Mouse (Mus musculus) heart, embryonic 11.5 days (tissue): ENCODE results near the gene Dapk1. TPM values are rescaled to one million over a fixed set of nuclear protein-coding genes. Genes with fewer than 3 reads are reported as not detected.
"Not testable (repeated sequence)": the region's sequence is repeated elsewhere in the genome, so short reads cannot be mapped to it uniquely, and the experiment has no call there.

Experiments used
- ATAC-seq: fragments of 200-750 bp; cut with Nextera tagmentation; replicated peaks from 2 replicates; pipeline ENCODE4 v1.8.0; 2017; ENCODE audit warnings: moderate library complexity; ENCODE audit not compliant: insufficient number of reproducible peaks, low FRiP score, low TSS enrichment
- H3K27ac ChIP-seq: fragments of 300-500 bp; sonication (generic); 2 replicates; pipeline ENCODE4 v1.5.1; 2014; ENCODE audit warnings: mild to moderate bottlenecking, low read depth, low read length
- H3K27me3 ChIP-seq: fragments of 300-500 bp; sonication (generic); 2 replicates; pipeline ENCODE4 v1.6.1; 2014; ENCODE audit warnings: mild to moderate bottlenecking, low read length, mixed read lengths; ENCODE audit not compliant: control insufficient read depth, insufficient read depth
- H3K36me3 ChIP-seq: fragments of 300-500 bp; sonication (generic); 2 replicates; pipeline ENCODE4 v1.6.1; 2014; ENCODE audit warnings: mild to moderate bottlenecking, low read length, moderate library complexity, mixed read lengths; ENCODE audit not compliant: control insufficient read depth, insufficient read depth
- H3K4me1 ChIP-seq: fragments of 300-500 bp; sonication (generic); 2 replicates; pipeline ENCODE4 v1.6.1; 2014; ENCODE audit warnings: low read length; ENCODE audit not compliant: control insufficient read depth, insufficient read depth
- H3K4me2 ChIP-seq: fragments of 300-500 bp; sonication (generic); 2 replicates; pipeline ENCODE4 v1.6.1; 2014; ENCODE audit warnings: mild to moderate bottlenecking, moderate library complexity
- H3K4me3 ChIP-seq: fragments of 300-500 bp; sonication (generic); 2 replicates; pipeline ENCODE4 v1.5.1; 2014; ENCODE audit warnings: low read depth, low read length
- H3K9ac ChIP-seq: fragments of 300-500 bp; sonication (generic); 2 replicates; pipeline ENCODE4 v1.6.1; 2014; ENCODE audit warnings: mild to moderate bottlenecking, low read depth, low read length, moderate library complexity
- H3K9me3 ChIP-seq: fragments of 300-500 bp; sonication (generic); replicated peaks from 2 replicates; pipeline ENCODE4 v1.6.1; 2016; ENCODE audit warnings: low read length; ENCODE audit not compliant: control insufficient read depth
- WGBS: fragments of 180-500 bp; shearing (Covaris S2); extraction: QIAGEN DNeasy Blood & Tissue Kit; methylation state at CpG from one replicate; pipeline ENCODE4 v1.1.7; 2014; ENCODE audit not compliant: insufficient replicate concordance; 5-methylcytosine and 5-hydroxymethylcytosine counted together
- polyA plus RNA-seq: library from polyadenylated mRNA; unstranded; fragments of >200 nt; fragmentation: Nextera tagmentation; extraction: Ambion mirVana; gene quantifications from 2 replicates; pipeline ENCODE4 v1.2.1, GENCODE M21; 2014

Dapk1 gene
- polyA plus RNA-seq, 1 experiment from 2014 or later, result 9.8 TPM

DNA sequence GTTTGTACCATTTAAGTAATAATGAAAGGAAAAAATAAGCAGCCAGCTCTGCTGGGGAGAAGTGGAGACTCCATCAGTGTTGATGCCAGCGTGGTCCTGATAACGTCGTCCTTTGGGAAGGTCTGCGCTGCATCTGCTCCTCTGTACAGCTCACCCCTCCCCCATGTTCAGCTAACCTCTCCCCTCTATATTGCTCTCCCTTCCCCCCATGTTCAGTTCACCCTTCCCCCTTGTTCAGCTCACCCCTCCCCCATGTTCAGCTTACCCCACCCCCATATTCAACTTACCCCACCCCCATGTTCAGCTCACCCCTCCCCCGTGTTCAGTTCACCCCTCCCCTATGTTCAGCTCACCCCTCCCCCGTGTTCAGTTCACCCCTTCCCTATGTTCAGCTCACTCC lies 8.8 kb downstream of the Dapk1 start:
- Histone ChIP-seq H3K27ac (no peak overlapping the region), H3K4me2 (no peak overlapping the region), H3K9me3 (no peaks in the 10 kb centered on the region), H3K4me3 (no peak overlapping the region), H3K9ac (no peak overlapping the region), H3K4me1 (peaks cover 5% of the 10 kb centered on the region; the same call in 1 of the 2 replicates), H3K27me3 (no peaks in the 10 kb centered on the region), H3K36me3 (no peaks in the 10 kb centered on the region)
- 14% methylated on average over 6 of the region's 6 CpGs for WGBS
- ATAC-seq, result no peak; the same call in 1 of the 2 replicates

DNA sequence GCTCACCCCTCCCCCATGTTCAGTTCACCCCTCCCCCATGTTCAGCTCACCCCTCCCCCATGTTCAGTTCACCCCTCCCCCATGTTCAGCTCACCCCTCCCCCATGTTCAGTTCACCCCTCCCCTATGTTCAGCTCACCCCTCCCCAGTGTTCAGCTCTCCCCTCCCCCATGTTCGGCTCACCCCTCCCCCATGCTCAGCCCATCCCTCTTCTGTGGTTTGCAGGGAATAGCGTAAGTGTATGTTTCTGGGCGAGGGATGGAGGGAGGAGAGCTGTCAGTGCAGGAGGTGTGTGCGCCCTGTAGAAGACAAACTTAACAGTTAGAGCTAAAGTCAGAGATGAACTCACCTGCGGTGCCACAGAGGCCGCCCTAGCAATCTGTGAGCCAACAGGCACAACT lies 9.2 kb downstream of the Dapk1 start:
- H3K4me2 ChIP-seq, H3K4me1 ChIP-seq, H3K9ac ChIP-seq, H3K27ac ChIP-seq, H3K36me3 ChIP-seq, H3K9me3 ChIP-seq, H3K4me3 ChIP-seq, ATAC-seq, H3K27me3 ChIP-seq: not testable (repeated sequence)
- WGBS, result 54% methylated on average over 6 of the region's 6 CpGs

DNA sequence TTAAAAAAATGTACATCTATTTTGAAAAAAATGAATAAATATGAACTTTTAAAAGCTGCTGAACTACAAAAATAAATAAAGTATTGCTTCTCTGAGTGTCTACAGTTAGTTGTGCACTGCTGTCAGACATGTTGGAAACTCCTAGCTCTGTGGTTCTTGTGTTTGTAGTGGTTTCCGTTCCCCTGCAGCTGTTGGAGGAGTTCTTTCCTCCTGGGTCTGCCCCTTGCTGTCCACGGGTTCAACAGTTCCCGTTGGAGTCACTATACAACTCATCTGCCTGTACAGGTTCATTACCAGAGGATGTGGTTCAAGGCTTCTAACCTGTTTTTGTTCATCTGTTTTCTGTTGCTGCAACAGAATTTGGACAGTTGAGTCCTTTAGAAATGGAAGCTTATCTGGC lies 10.4 kb downstream of the Dapk1 start:
- H3K4me3 ChIP-seq, result no peak overlapping the region
- no peak overlapping the region for H3K27ac ChIP-seq
- H3K36me3 ChIP-seq, result no peaks in the 10 kb centered on the region
- H3K27me3 ChIP-seq, result no peaks in the 10 kb centered on the region
- WGBS, result 61% methylated on average over 3 of the region's 3 CpGs
- no peaks in the 10 kb centered on the region for H3K9me3 ChIP-seq
- ATAC-seq, result no peak
- peaks cover 5% of the 10 kb centered on the region; the same call in 1 of the 2 replicates for H3K4me1 ChIP-seq
- H3K4me2 ChIP-seq, result no peak overlapping the region
- H3K9ac ChIP-seq, result no peak overlapping the region

DNA sequence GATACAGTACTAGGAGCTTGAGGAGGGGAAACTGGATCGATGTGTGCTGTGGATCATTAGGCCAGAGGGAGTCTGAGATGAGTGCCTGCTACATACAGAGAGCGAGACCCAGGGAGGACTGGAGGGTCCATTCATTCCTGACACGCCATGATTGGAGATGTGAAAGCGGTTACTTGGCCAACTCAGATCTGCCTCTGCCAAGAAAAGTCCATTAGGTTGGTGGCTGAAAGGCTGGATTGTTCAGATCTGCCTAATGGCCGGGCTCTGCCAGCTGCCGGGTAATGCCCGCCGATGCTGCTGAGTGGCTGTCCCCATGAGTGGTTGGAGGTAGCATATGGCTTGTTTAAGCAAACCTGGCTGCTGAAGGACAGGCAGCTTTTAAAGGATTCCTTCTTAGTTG lies 12.4 kb downstream of the Dapk1 start:
- no peak overlapping the region for H3K9ac ChIP-seq
- no peak overlapping the region for H3K4me3 ChIP-seq
- no peaks in the 10 kb centered on the region for H3K36me3 ChIP-seq
- no peak overlapping the region for H3K4me2 ChIP-seq
- 88% methylated on average over 8 of the region's 8 CpGs for WGBS
- no peak overlapping the region for H3K27ac ChIP-seq
- H3K4me1 ChIP-seq, result peaks cover 20% of the 10 kb centered on the region
- no peaks in the 10 kb centered on the region for H3K27me3 ChIP-seq
- H3K9me3 ChIP-seq, result no peaks in the 10 kb centered on the region
- no peak for ATAC-seq

DNA sequence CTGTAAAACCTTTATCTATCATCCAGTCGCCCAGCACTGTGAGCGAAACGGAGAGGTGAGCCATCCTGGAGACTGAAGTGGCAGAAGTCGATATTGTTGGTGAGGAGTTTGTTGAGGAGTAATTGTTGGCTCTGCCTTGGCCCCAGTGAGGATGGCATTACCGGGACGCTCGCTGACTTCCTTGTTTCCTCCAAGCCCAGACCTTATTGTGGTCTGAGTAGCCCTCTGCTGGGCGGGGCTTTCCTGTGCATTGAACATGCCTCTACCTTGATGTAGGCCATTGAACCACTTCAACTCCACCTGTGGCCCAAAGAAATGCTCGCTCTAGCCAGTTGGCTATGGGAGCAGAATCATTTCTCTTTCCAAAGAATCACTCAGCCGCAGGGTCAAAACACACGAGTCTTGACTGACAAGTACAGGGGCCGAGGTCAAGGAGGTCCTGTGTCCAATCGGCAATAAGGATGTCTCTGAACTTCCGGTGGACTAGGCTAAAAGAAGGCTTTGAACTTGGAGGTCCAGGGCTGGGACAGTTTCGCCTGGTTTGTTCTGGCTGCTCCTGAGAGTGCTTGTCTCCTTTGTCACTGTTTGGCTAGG lies 13.4 kb downstream of the Dapk1 start:
- 59% methylated on average over 15 of the region's 15 CpGs for WGBS
- ATAC-seq, result no peak

DNA sequence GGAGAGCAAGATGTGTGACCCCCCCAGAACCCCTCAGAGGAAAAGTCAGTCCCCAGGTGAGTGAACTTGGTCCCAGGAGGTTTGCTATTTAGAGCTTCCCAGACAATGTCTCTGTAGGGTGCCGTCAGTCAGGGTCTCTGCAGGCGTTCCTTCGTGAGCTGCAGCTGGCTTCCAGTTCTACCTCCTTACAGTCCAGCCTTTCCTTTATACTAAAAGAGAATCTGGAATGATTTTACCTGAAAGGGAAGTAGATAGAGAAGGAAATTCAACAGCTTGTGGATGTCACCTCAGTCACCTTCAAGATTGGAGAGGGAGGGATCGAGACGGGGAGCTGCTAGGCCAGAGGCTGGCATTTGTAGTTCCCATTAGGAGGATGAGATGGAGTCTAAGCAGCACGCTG lies 14.3 kb downstream of the Dapk1 start:
- Histone ChIP-seq H3K27me3 (no peaks in the 10 kb centered on the region), H3K36me3 (no peaks in the 10 kb centered on the region), H3K4me2 (no peak overlapping the region), H3K4me1 (peaks cover 32% of the 10 kb centered on the region), H3K9ac (no peak overlapping the region), H3K4me3 (no peak overlapping the region), H3K27ac (no peak overlapping the region), H3K9me3 (no peaks in the 10 kb centered on the region)
- no peak for ATAC-seq
- WGBS, result 55% methylated on average over 6 of the region's 6 CpGs

More for the DNA sequence above, 13.4 kb downstream of the Dapk1 start:
- H3K27ac ChIP-seq, result no peak overlapping the region
- no peak overlapping the region for H3K4me3 ChIP-seq
- peaks cover 29% of the 10 kb centered on the region for H3K4me1 ChIP-seq
- H3K4me2 ChIP-seq, result no peak overlapping the region
- no peaks in the 10 kb centered on the region for H3K36me3 ChIP-seq
- H3K9ac ChIP-seq, result no peak overlapping the region
- H3K9me3 ChIP-seq, result no peaks in the 10 kb centered on the region
- no peaks in the 10 kb centered on the region for H3K27me3 ChIP-seq

DNA sequence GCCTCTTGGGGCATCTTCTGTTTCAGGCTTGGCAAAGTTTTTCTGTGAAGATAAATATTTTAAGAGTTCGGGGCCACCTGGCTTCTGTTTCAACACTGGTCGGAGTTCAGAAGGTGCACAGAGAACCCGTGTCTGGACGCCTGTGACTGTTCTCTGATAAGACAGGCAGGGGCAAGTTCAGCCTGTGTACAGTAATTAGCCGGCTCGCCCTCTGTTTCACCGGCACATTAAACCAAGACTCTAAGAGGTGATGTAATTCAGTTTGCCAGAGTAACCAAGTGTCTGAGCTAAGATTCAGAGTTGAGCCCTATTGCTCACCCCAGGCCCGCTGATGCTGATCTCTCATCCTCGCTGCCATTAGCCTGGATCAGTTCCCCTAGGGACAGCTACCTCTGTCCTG lies 16.5 kb downstream of the Dapk1 start:
- WGBS, result 17% methylated on average over 9 of the region's 9 CpGs
- Histone ChIP-seq H3K4me2 (peak overlapping the region; percentile 27), H3K9ac (no peak overlapping the region)

DNA sequence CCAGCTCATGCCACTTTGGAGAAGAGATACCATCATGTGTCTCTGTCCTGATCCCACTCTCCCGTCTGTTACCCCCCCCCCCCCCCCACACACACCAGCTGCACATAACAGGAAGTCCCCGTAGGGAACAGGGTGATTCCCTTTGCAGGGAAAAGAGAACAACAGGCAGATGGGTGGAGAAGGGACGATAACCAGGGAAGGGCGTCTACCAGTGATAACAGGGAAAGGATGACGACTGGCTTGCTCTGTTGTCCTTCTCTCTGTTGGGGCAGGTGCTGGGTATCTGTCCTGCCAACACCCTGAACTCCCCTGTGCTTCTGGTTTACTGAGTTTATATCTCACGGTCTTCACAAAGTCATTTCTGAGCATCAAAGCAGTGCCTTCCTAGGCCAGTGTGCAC lies 18.0 kb downstream of the Dapk1 start:
- Histone ChIP-seq H3K27me3 (no peaks in the 10 kb centered on the region), H3K4me1 (peaks cover 36% of the 10 kb centered on the region), H3K27ac (no peak overlapping the region), H3K9me3 (no peaks in the 10 kb centered on the region), H3K9ac (no peak overlapping the region), H3K4me2 (no peak overlapping the region), H3K4me3 (no peak overlapping the region), H3K36me3 (no peaks in the 10 kb centered on the region)
- WGBS, result 16% methylated on average over 6 of the region's 6 CpGs
- ATAC-seq, result peak; percentile 68

More for the DNA sequence above, 16.5 kb downstream of the Dapk1 start:
- Histone ChIP-seq H3K36me3 (no peaks in the 10 kb centered on the region), H3K9me3 (no peaks in the 10 kb centered on the region), H3K4me3 (no peak overlapping the region), H3K4me1 (peaks cover 36% of the 10 kb centered on the region), H3K27me3 (no peaks in the 10 kb centered on the region), H3K27ac (no peak overlapping the region)
- no peak for ATAC-seq

DNA sequence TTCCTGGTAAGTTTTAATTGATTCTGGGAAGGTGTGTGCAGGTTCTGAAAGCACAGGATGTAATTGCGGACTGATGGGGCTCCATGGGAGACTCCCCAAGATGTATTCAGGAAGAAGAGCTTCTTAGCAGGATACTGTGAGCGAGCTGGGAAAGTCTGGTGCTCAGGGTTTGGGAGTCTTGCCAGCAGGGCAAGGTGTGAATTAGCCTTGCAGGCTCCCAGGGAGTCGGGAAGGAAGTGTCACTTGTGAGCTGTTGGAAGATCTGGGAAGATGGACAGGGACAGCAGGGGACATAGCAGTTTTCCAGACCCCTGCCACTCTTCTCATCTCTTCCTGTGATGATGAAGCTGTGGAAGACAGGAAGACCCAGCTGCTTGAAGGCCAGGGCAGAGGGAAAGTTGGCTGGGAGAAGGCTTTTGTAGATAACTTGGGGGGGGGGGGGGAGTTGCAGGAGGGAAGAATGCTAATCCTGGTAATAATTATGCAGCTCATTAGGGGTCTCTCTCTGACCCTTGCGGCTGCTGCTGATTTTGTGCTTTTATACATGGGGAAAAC lies 19.7 kb downstream of the Dapk1 start:
- no peaks in the 10 kb centered on the region for H3K9me3 ChIP-seq
- ATAC-seq, result no peak
- H3K4me1 ChIP-seq, result peaks cover 36% of the 10 kb centered on the region
- WGBS, result 37% methylated on average over 4 of the region's 4 CpGs
- H3K27me3 ChIP-seq, result no peaks in the 10 kb centered on the region
- H3K4me3 ChIP-seq, result no peak overlapping the region
- no peaks in the 10 kb centered on the region for H3K36me3 ChIP-seq
- no peak overlapping the region for H3K4me2 ChIP-seq
- H3K27ac ChIP-seq, result no peak overlapping the region
- H3K9ac ChIP-seq, result no peak overlapping the region
